Mouse (Mus musculus): ENCODE measurements at regions not wholly inside any gene's neighbourhood (a gene's known extent, or its start where the extent isn't known, plus 50 kb on each side); places are given as distances from the start of the nearest gene placed in this dataset.

DNA sequence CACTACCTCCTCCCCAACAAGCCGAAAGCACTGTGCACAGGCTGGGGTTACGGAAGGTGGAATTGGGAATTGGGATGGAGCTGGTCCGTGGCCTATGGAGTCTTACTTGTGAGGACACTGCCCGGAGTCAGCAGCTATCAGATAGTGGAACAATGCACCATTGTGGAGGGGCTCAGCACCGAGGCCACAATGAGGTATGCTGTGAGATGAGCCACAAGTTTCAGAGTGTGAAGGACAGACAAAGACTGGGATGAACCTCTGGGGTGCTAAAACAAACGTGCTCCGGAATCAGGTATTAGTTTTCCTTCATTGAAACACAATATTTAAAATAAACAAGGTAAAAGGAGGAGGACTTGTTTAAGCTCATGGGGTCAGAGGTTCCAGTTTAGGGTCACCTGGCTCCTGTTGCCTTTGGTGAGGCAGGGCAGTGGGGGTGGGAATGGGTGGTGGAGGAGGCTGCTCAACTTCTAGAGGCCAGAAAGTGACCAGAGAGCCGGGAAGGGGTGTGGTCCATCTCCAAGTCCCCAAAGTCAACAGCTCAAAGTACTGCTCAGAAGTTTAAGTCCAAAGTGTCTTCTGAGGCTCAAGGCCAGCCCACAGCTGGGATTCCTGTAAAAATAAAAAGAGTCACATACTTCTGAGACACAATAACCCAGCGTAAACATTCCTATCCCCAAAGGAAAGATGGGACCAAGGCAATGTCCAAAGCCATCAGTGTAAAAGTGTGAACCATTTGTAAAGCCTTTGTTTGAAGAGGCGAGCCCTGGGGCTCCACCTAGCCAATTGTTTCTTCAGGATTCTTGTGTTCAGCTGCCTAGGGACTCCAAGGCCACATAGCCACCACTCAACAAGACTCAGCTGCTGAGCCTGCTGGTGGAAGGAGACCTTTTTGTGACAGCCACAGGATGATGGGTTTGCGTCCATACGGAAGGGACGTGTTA is 80.1 kb downstream of the Gm525 start:
- DNase-seq (ENCODE audit: low read depth, low spot score), result no peak
- WGBS, result 59% methylated on average over 13 of the region's 13 CpGs

- no peak for DNase-seq (ENCODE audit: low read depth, low spot score)
- 94% methylated on average over 8 of the region's 8 CpGs for WGBS
These were observed 74.3 kb downstream of the Gm525 start for GRCm38 (mm10) chr11:89147990-89148389.

DNA sequence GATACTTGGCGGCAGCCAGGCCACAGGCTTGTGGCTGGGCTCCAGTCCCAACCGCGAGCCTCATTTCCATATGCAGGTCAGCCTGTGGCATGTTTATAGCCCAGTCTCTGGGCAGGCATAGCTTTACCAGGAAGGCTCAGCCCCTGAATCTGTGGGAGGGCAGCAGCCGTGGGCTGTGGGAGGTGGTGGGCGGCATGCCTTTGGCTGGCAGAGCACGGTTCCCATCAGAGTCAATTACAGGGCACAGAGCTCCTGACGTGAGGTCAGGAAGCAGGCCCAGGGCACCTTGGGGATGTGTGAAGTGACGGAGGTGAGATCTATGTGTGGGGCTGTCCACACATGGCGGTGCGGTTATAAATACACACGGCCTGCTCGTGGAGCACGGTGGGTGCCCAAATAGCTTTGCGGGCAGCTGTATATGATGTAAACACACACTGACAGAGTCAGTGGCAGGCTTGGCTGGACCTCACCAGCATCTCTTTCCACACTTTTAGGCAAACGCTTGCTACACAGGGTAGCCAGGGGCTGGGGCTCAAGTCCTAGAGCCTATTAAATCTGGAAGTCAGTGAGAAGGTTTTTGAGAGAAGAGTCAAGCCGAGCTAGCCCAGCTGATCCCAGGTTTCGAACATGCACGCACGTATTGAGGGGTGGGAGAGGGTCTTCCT is 71.8 kb downstream of the Gm525 start:
- WGBS, result 53% methylated on average over 19 of the region's 19 CpGs
- no peak for DNase-seq (ENCODE audit: low read depth, low spot score)

DNA sequence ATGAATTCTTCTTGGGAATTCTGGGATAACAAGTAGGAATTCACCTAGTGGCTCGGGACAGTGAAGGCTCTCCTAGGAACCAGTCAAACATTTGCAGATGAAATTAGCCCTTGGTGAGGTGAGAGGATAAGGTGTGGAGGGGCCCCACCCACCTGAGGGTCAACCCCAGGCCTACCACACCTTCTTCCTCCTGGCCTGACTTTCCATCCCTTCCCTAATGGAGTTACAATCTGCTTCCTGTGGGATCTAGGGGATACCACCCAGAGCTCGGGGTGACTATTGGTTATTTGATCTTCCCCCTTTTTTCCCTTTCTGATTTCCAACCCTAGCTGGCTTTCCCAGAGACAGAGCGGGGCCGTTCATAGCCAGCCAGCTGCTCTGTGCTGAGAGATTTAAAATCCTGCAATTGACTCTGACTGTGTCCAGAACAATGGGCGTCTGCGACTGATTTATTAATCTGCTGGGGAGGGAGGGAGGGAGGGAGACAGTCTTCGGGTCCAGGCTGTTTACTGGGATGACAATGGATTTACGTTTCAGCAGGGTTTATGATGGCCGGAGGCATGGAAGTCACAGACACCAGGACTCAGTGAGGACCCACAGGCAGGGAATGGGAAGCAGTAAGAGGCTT is 69.0 kb downstream of the Gm525 start:
- no peak for DNase-seq (ENCODE audit: low read depth, low spot score)
- WGBS, result 27% methylated on average over 9 of the region's 9 CpGs

All from large intestine, adult 2 months (tissue).